Mouse (Mus musculus): ENCODE measurements around the gene Rassf2. TPM values are rescaled to one million over a fixed set of nuclear protein-coding genes. Genes with fewer than 3 reads are reported as not detected.

The Rassf2 gene
- polyA plus RNA-seq, 1 experiment from 2014 or later: 32.6 TPM

DNA sequence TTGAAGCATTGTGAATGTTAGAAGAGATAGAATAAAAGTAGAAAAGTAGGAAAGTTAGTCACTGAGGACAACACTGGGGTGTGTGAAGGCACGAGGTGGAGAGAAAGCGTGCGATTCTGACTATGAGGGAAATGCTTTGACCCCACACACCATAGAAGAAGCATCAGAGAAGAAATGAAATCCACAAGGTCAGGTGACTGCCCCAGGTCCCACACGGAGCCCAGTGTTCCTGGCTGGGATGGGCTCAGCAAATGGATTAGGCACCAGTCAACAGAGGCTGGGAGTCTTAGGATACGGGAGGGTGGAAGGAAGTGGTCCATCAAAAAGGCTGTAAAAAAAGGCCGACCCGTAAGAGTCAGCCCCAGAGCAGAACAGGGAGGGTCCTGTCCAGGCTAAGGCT, 9.6 kb downstream of the Rassf2 start:
- DNase-seq: no peak
- H3K4me3 ChIP-seq (replicated peaks; ENCODE audit: low read depth, low read length): no peak overlapping the region
- no peak overlapping the region for H3K4me2 ChIP-seq (ENCODE audit: low read length)
- H3K27me3 ChIP-seq (ENCODE audit: control insufficient read depth, insufficient read depth, low read length): no peaks in the 10 kb centered on the region
- ATAC-seq (ENCODE audit: low FRiP score, low TSS enrichment): no peak
- H3K9ac ChIP-seq (replicated peaks; ENCODE audit: low read length): no peak overlapping the region
- H3K4me1 ChIP-seq (ENCODE audit: control insufficient read depth, insufficient read depth, low read length): no peaks in the 10 kb centered on the region
- H3K36me3 ChIP-seq (ENCODE audit: control insufficient read depth, insufficient read depth, low read length): peaks cover 4% of the 10 kb centered on the region; the same call in 1 of the 2 replicates
- H3K9me3 ChIP-seq (ENCODE audit: control insufficient read depth, low read length): no peaks in the 10 kb centered on the region
- WGBS: 87% methylated on average over 7 of the region's 7 CpGs
- H3K27ac ChIP-seq (replicated peaks; ENCODE audit: low read depth, low read length): no peak overlapping the region

DNA sequence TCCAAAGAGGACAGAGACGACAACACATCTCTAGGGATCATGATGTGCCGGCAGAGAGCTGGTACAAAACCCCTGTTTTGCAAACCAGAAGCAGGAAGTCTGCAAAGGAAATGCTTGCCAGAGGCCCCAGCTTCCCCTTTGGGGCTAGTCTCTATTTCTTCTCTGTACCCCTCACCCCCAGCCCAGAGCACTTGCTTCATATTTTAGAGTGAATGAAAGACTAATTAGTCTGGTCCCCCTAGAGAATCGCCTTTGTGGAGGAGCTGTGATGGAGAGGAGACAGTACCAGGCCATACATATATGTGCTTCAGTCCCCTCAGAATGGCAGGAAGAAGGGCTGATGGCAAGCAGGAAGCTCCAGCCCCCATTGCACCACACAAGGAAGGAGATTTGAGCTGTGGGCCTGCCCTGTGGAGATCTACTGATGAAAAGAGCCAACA, 10.7 kb downstream of the Rassf2 start:
- WGBS: 82% methylated on average over 3 of the region's 3 CpGs
- H3K4me2 ChIP-seq (ENCODE audit: low read length): no peak overlapping the region
- no peak overlapping the region for H3K9ac ChIP-seq (replicated peaks; ENCODE audit: low read length)
- no peaks in the 10 kb centered on the region for H3K27me3 ChIP-seq (ENCODE audit: control insufficient read depth, insufficient read depth, low read length)
- no peaks in the 10 kb centered on the region for H3K4me1 ChIP-seq (ENCODE audit: control insufficient read depth, insufficient read depth, low read length)
- H3K27ac ChIP-seq (replicated peaks; ENCODE audit: low read depth, low read length): peak overlapping the region; percentile 37; the same call in 1 of the 2 replicates
- DNase-seq (no peak), ATAC-seq (ENCODE audit: low FRiP score, low TSS enrichment) (no peak)
- no peaks in the 10 kb centered on the region for H3K9me3 ChIP-seq (ENCODE audit: control insufficient read depth, low read length)
- peaks cover 4% of the 10 kb centered on the region; the same call in 1 of the 2 replicates for H3K36me3 ChIP-seq (ENCODE audit: control insufficient read depth, insufficient read depth, low read length)
- H3K4me3 ChIP-seq (replicated peaks; ENCODE audit: low read depth, low read length): no peak overlapping the region

DNA sequence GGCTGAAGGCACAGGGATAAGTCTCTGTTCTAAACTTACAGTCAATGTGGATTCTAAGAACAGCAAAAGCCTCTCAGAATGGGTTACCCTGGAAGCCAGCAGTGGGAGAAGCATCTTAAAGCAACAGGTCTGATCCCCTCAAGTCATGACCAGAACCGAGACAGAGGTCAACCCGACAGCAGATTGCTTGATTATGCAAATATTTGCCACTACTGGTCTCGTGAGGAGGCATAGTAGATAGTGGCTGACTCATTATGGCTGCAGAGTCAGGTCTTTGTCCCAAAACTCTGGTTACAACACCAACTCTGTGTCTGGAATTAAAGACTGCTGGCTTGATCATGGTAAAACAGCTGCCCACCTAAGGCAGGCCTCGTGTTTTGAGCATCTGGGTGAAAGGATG, 11.9 kb downstream of the Rassf2 start:
- Histone ChIP-seq H3K4me2 (ENCODE audit: low read length) (no peak overlapping the region), H3K36me3 (ENCODE audit: control insufficient read depth, insufficient read depth, low read length) (peaks cover 4% of the 10 kb centered on the region; the same call in 1 of the 2 replicates), H3K4me1 (ENCODE audit: control insufficient read depth, insufficient read depth, low read length) (no peaks in the 10 kb centered on the region), H3K9ac (replicated peaks; ENCODE audit: low read length) (no peak overlapping the region), H3K4me3 (replicated peaks; ENCODE audit: low read depth, low read length) (no peak overlapping the region), H3K9me3 (ENCODE audit: control insufficient read depth, low read length) (no peaks in the 10 kb centered on the region), H3K27ac (replicated peaks; ENCODE audit: low read depth, low read length) (no peak overlapping the region), H3K27me3 (ENCODE audit: control insufficient read depth, insufficient read depth, low read length) (no peaks in the 10 kb centered on the region)
- DNase-seq (no peak), ATAC-seq (ENCODE audit: low FRiP score, low TSS enrichment) (no peak)
- WGBS: 67% methylated on average over 4 of the region's 4 CpGs

DNA sequence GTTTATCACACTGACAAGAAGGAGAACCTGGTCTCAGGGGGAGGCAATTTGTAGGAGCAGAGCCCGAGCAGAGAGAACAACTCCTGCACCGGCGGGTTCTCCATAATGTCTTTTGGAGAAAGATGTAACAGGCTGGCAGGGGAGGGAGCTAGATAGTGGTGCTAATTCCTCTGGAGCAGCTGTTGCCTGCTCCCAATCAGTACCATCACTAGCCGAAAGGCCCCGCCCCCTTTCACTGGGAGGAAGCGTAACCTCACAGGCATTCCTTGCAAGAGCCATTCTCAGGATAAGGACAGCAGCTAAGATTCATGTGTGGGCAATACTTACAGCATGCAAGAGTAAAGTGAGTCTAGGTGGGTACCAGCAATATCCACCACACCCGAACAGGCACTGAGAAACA, 12.4 kb downstream of the Rassf2 start:
- H3K9ac ChIP-seq (replicated peaks; ENCODE audit: low read length): no peak overlapping the region
- H3K4me2 ChIP-seq (ENCODE audit: low read length): no peak overlapping the region
- no peak overlapping the region for H3K27ac ChIP-seq (replicated peaks; ENCODE audit: low read depth, low read length)
- no peaks in the 10 kb centered on the region for H3K27me3 ChIP-seq (ENCODE audit: control insufficient read depth, insufficient read depth, low read length)
- H3K4me3 ChIP-seq (replicated peaks; ENCODE audit: low read depth, low read length): no peak overlapping the region
- ATAC-seq (ENCODE audit: low FRiP score, low TSS enrichment): no peak
- no peaks in the 10 kb centered on the region for H3K4me1 ChIP-seq (ENCODE audit: control insufficient read depth, insufficient read depth, low read length)
- DNase-seq: no peak
- no peaks in the 10 kb centered on the region for H3K9me3 ChIP-seq (ENCODE audit: control insufficient read depth, low read length)
- WGBS: 70% methylated on average over 7 of the region's 7 CpGs
- peaks cover 4% of the 10 kb centered on the region; the same call in 1 of the 2 replicates for H3K36me3 ChIP-seq (ENCODE audit: control insufficient read depth, insufficient read depth, low read length)

DNA sequence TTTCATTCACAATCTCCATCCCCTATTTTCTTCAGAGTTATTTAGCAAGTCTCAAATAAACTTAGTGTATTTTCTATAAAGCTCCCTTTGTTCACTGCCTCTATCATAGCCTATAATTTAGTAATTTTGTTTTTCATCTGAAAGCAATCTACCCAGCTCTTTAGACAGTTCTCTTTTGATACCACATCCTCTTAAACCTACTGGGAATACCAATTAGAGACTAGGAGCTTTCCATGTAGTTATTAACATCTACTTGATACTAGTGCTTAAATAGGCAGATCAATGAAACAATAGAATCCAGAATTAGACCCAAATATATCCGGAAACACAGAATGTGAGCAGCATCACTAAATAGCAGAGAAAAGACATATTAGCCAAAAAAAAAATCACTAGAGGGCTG, 14.0 kb downstream of the Rassf2 start:
- Histone ChIP-seq H3K27ac (replicated peaks; ENCODE audit: low read depth, low read length) (no peak overlapping the region), H3K27me3 (ENCODE audit: control insufficient read depth, insufficient read depth, low read length) (no peaks in the 10 kb centered on the region), H3K9ac (replicated peaks; ENCODE audit: low read length) (no peak overlapping the region), H3K4me3 (replicated peaks; ENCODE audit: low read depth, low read length) (no peak overlapping the region), H3K4me2 (ENCODE audit: low read length) (no peak overlapping the region), H3K4me1 (ENCODE audit: control insufficient read depth, insufficient read depth, low read length) (no peaks in the 10 kb centered on the region), H3K9me3 (ENCODE audit: control insufficient read depth, low read length) (no peaks in the 10 kb centered on the region), H3K36me3 (ENCODE audit: control insufficient read depth, insufficient read depth, low read length) (peaks cover 18% of the 10 kb centered on the region)
- 62% methylated on average over 1 of the region's 1 CpGs for WGBS
- DNase-seq (no peak), ATAC-seq (ENCODE audit: low FRiP score, low TSS enrichment) (no peak)

DNA sequence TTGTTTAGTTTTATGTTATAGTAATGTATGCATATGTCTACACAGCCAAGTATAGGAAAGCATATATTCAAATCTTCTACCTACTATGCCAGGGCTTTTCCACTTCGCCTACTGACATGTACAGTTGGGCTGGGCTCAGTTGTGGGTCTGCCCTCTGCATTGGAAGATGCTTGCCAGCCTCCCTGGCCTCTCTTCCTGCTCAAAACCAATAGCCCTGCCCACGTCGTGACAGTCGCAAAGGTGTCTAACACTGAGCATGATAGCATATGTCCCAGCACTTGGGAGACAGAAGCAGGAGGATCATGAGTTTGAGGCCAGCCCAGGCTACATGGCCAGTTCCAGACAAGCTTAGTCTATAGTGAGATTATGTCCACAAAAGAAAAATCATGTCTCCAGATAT, 16.9 kb downstream of the Rassf2 start:
- Histone ChIP-seq H3K4me3 (replicated peaks; ENCODE audit: low read depth, low read length) (no peak overlapping the region), H3K9me3 (ENCODE audit: control insufficient read depth, low read length) (no peaks in the 10 kb centered on the region), H3K36me3 (ENCODE audit: control insufficient read depth, insufficient read depth, low read length) (peaks cover 44% of the 10 kb centered on the region), H3K4me2 (ENCODE audit: low read length) (no peak overlapping the region), H3K9ac (replicated peaks; ENCODE audit: low read length) (no peak overlapping the region), H3K27ac (replicated peaks; ENCODE audit: low read depth, low read length) (no peak overlapping the region), H3K4me1 (ENCODE audit: control insufficient read depth, insufficient read depth, low read length) (no peaks in the 10 kb centered on the region), H3K27me3 (ENCODE audit: control insufficient read depth, insufficient read depth, low read length) (no peaks in the 10 kb centered on the region)
- no peak for DNase-seq
- WGBS: 95% methylated on average over 4 of the region's 4 CpGs
- ATAC-seq (ENCODE audit: low FRiP score, low TSS enrichment): no peak

DNA sequence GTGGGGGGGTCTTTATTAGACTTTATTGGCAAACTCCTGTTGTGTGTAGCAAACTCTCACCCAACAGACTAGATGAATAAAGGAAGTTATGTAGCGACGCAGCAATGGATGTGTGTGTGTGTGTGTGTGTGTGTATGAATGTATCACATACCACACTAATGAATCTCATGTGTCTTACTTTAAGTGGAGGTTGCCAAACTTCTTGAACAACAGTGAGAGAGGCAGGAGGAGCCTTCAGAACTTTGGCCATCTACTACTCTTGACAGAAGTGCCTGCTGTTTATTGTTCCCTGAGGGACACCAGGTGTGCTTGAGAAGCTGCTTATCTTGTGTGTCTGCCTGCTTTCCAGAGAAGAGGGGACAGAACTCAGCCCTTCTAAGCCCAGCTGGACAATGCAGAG, 19.3 kb downstream of the Rassf2 start:
- Histone ChIP-seq H3K27ac (replicated peaks; ENCODE audit: low read depth, low read length) (no peak overlapping the region), H3K9ac (replicated peaks; ENCODE audit: low read length) (no peak overlapping the region), H3K36me3 (ENCODE audit: control insufficient read depth, insufficient read depth, low read length) (peaks cover 59% of the 10 kb centered on the region), H3K4me2 (ENCODE audit: low read length) (no peak overlapping the region), H3K4me3 (replicated peaks; ENCODE audit: low read depth, low read length) (no peak overlapping the region), H3K4me1 (ENCODE audit: control insufficient read depth, insufficient read depth, low read length) (no peaks in the 10 kb centered on the region), H3K9me3 (ENCODE audit: control insufficient read depth, low read length) (no peaks in the 10 kb centered on the region), H3K27me3 (ENCODE audit: control insufficient read depth, insufficient read depth, low read length) (no peaks in the 10 kb centered on the region)
- 96% methylated on average over 2 of the region's 2 CpGs for WGBS
- DNase-seq: no peak
- ATAC-seq (ENCODE audit: low FRiP score, low TSS enrichment): no peak

DNA sequence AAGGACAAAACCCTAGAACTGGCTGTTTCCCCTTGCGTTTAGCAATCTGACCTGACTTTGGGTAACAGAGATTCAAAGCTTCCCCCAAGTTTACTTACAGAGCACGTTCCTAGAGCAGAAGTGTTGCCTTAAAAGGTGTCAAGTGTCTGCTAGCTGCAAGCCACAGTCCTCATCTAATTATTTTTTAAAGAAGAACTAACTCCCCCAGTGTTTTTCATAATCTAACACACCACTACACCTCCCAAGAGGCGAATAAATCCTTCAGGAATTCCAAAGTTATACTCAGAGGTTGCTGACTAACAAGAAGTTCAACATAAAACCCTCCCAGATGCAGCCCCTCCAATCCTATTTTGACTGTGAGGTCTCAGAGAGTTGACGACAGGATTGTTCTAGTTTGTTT, 21.9 kb downstream of the Rassf2 start:
- no peak for ATAC-seq (ENCODE audit: low FRiP score, low TSS enrichment)

DNA sequence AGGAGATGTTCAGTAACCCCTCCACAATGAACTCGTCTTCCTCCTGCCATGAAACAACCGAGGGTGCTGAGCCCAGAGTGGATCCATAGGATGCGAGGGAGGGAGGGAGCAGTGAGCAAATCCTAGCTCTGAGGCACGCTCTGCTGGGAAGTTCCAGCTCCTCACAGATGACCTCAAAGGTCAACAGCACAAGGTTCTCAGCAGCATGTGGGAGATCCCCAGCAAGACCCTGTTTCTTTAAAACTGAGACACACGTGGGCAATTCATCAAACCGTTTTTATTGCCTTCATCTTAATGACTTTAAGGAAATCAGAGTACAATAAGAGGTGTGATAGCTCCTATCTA, 22.6 kb downstream of the Rassf2 start:
- DNase-seq: no peak
- Histone ChIP-seq H3K9ac (replicated peaks; ENCODE audit: low read length) (no peak overlapping the region), H3K4me3 (replicated peaks; ENCODE audit: low read depth, low read length) (no peak overlapping the region), H3K27me3 (ENCODE audit: control insufficient read depth, insufficient read depth, low read length) (no peaks in the 10 kb centered on the region), H3K4me2 (ENCODE audit: low read length) (no peak overlapping the region), H3K36me3 (ENCODE audit: control insufficient read depth, insufficient read depth, low read length) (peaks cover 88% of the 10 kb centered on the region), H3K9me3 (ENCODE audit: control insufficient read depth, low read length) (no peaks in the 10 kb centered on the region), H3K4me1 (ENCODE audit: control insufficient read depth, insufficient read depth, low read length) (no peaks in the 10 kb centered on the region), H3K27ac (replicated peaks; ENCODE audit: low read depth, low read length) (no peak overlapping the region)
- 58% methylated on average over 6 of the region's 6 CpGs for WGBS
- no peak for ATAC-seq (ENCODE audit: low FRiP score, low TSS enrichment)

More for the DNA sequence above, 21.9 kb downstream of the Rassf2 start:
- WGBS: 84% methylated on average over 4 of the region's 4 CpGs
- Histone ChIP-seq H3K4me2 (ENCODE audit: low read length) (no peak overlapping the region), H3K4me3 (replicated peaks; ENCODE audit: low read depth, low read length) (no peak overlapping the region), H3K9ac (replicated peaks; ENCODE audit: low read length) (no peak overlapping the region), H3K36me3 (ENCODE audit: control insufficient read depth, insufficient read depth, low read length) (peaks cover 83% of the 10 kb centered on the region), H3K9me3 (ENCODE audit: control insufficient read depth, low read length) (no peaks in the 10 kb centered on the region), H3K4me1 (ENCODE audit: control insufficient read depth, insufficient read depth, low read length) (no peaks in the 10 kb centered on the region), H3K27ac (replicated peaks; ENCODE audit: low read depth, low read length) (no peak overlapping the region), H3K27me3 (ENCODE audit: control insufficient read depth, insufficient read depth, low read length) (no peaks in the 10 kb centered on the region)
- DNase-seq: no peak
